Mouse (Mus musculus) retina, postnatal 1 day (tissue): ENCODE data around the gene Gm13043.
"Not testable (repeated sequence)": the region's sequence is repeated elsewhere in the genome, so short reads cannot be mapped to it uniquely, and the experiment has no call there.

Experiments
- DNase-seq: peaks from one replicate; pipeline ENCODE4 v3.0.0-alpha.2; 2012

Gene Gm13043

DNA sequence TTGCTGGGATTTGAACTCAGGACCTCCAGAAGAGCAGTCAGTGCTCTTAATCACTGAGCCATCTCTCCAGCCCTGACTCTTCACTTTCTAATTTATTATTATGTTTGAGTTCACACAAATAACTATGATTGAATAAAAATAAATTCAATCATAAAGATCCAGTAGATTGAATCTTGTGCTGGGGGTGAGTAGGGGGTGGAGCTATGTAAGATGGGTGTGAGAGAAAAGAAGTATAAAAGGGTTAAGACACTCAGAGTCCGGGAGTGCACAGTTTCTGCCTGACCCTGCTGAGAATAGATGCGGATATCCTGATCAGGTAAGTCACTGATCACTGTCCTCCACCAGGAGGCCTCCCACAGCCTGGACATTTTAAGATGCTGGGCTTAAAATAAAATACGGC, at the start of gene Gm13043:
TSS of gene Gm13043 (plus strand) at position 301 of the 400 bp plus-strand sequence.
- DNase-seq, result no peak

DNA sequence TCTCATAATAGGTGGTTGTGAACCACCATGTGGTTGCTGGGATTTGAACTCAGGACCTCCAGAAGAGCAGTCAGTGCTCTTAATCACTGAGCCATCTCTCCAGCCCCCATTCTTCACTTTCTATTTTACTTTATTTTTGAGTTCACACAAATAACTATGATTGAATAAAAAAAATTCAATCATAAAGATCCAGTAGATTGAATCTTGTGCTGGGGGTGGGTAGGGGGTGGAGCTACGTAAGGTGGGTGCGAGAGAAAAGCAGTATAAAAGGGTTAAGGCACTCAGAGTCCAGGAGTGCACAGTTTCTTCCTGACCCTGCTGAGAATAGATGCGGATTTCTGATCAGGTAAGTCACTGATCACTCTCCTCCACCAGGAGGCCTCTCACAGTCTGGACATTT, 24.5 kb downstream of the Gm13043 start, which contains the start of gene Gm13040:
TSS of gene Gm13040 (plus strand) at position 301 of the 400 bp plus-strand sequence.
- not testable (repeated sequence) for DNase-seq

DNA sequence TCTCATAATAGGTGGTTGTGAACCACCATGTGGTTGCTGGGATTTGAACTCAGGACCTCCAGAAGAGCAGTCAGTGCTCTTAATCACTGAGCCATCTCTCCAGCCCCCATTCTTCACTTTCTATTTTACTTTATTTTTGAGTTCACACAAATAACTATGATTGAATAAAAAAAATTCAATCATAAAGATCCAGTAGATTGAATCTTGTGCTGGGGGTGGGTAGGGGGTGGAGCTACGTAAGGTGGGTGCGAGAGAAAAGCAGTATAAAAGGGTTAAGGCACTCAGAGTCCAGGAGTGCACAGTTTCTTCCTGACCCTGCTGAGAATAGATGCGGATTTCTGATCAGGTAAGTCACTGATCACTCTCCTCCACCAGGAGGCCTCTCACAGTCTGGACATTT, 40.3 kb downstream of the Gm13043 start, which contains the start of the genes BC080695 and Gm13057:
TSS of gene BC080695 (plus strand) at position 301 of the 400 bp plus-strand sequence.
TSS of gene Gm13057 (plus strand) at position 310 of the 400 bp plus-strand sequence.
- DNase-seq, result not testable (repeated sequence)
